Mouse (Mus musculus) adrenal gland, postnatal 25 days (tissue): ENCODE data around the gene Atat1. TPM values are rescaled to one million over a fixed set of nuclear protein-coding genes. Genes with fewer than 3 reads are reported as not detected.

ENCODE experiments used
- microRNA-seq, 2 experiments: library from miRNA; unstranded; fragments of <30 nt; microRNA quantifications; one replicate each; pipeline ENCODE4 v1.2.0; 2021
- total RNA-seq: library from RNA; stranded (reverse); gene quantifications from 2 replicates; pipeline ENCODE4 v1.2.3, GENCODE M21; 2021

Atat1 gene
- total RNA-seq, 1 experiment from 2014 or later = 44.1 TPM

Small RNA genes lying within 50 kb of the gene (microRNA-seq; reads per million reads assigned to microRNA genes)
- gene Gm28033 (0.69 to 0.71 reads per million in 2 experiments), gene Mir1894 (0 reads per million in 2 experiments)

Other genes with a start within 250 kb of the Atat1 start
- gene Vars2, start 242.5 kb downstream of the Atat1 start, total RNA-seq = 41.5 and 65.4 TPM in 2 replicates
- 22.4 and 26.9 TPM in 2 replicates for gene Gtf2h4, start 236.3 kb downstream of the Atat1 start, total RNA-seq
- 41.7 and 54.6 TPM in 2 replicates for gene Ddr1, start 205.5 kb downstream of the Atat1 start, total RNA-seq
- 7.6 and 11.7 TPM in 2 replicates for gene Ier3, start 88.4 kb downstream of the Atat1 start, total RNA-seq
- 61.0 and 94.1 TPM in 2 replicates for gene Flot1, start 86.8 kb downstream of the Atat1 start, total RNA-seq
- gene Tubb5, start 71.8 kb downstream of the Atat1 start, total RNA-seq = 192 and 221 TPM in 2 replicates
- gene Mdc1, start 68.6 kb downstream of the Atat1 start, total RNA-seq = 30.1 and 31.1 TPM in 2 replicates
- 8.7 and 9.8 TPM in 2 replicates for gene Nrm, start 48.8 kb downstream of the Atat1 start, total RNA-seq
- gene Ppp1r18, start 44.5 kb downstream of the Atat1 start, total RNA-seq = 36.5 and 36.8 TPM in 2 replicates
- gene Dhx16, start 30.3 kb downstream of the Atat1 start, total RNA-seq = 51.4 and 53.3 TPM in 2 replicates
- 41.3 and 56.5 TPM in 2 replicates for gene 2310061I04Rik, start 12.6 kb downstream of the Atat1 start, total RNA-seq
- gene Mrps18b, start 6.3 kb upstream of the Atat1 start, total RNA-seq = 81.8 and 90.3 TPM in 2 replicates
- gene Ppp1r10, start 6.4 kb upstream of the Atat1 start, total RNA-seq = 85.0 and 88.1 TPM in 2 replicates
- 99.5 and 116 TPM in 2 replicates for gene Abcf1, start 59.7 kb upstream of the Atat1 start, total RNA-seq
- 43.9 and 52.5 TPM in 2 replicates for gene Gnl1, start 69.8 kb upstream of the Atat1 start, total RNA-seq
- gene Prr3, start 70.2 kb upstream of the Atat1 start, total RNA-seq = 26.8 and 27.8 TPM in 2 replicates
- gene H2-T24, start 110.5 kb upstream of the Atat1 start, total RNA-seq = 4.6 and 6.4 TPM in 2 replicates
- 30.5 and 46.6 TPM in 2 replicates for gene H2-T23, start 122.8 kb upstream of the Atat1 start, total RNA-seq
- gene H2-T22, start 132.7 kb upstream of the Atat1 start, total RNA-seq = 21.7 and 29.6 TPM in 2 replicates
- not detected in 2 replicates for gene Gm6034, start 132.9 kb upstream of the Atat1 start, total RNA-seq
- 1.6 and 2.2 TPM in 2 replicates for gene Gm11127, start 148.3 kb upstream of the Atat1 start, total RNA-seq
- gene Gm19684, start 211.6 kb upstream of the Atat1 start, total RNA-seq = 0.58 TPM in 1 of 2 replicates, not detected in the other
- not detected in 2 replicates for gene Gm7030, start 219.3 kb upstream of the Atat1 start, total RNA-seq